Mouse (Mus musculus) heart, adult 2 months (tissue): ENCODE results near the gene Ctf2. TPM values are rescaled to one million over a fixed set of nuclear protein-coding genes. Genes with fewer than 3 reads are reported as not detected.

Source experiments
- DNase-seq, 2 experiments: peaks; one replicate each; pipeline ENCODE4 v3.0.0; 2021
- H3K27ac ChIP-seq: fragments of 200-600 bp; 2 replicates; pipeline ENCODE4 v1.8.1; 2022
- H3K27me3 ChIP-seq: fragments of 200-500 bp; 2 replicates; pipeline ENCODE4 v1.6.1; 2012; ENCODE audit warnings: mild to moderate bottlenecking, low read length, inconsistent platforms, mixed read lengths; ENCODE audit not compliant: control insufficient read depth, insufficient read depth
- H3K36me3 ChIP-seq: fragments of 200-500 bp; 2 replicates; pipeline ENCODE4 v1.6.1; 2012; ENCODE audit warnings: low read length, inconsistent platforms; ENCODE audit not compliant: control insufficient read depth, insufficient read depth
- H3K4me1 ChIP-seq: fragments of 200-500 bp; 2 replicates; pipeline ENCODE4 v1.6.1; 2011; ENCODE audit warnings: low read length; ENCODE audit not compliant: control insufficient read depth, insufficient read depth
- H3K4me3 ChIP-seq: fragments of 200-600 bp; 2 replicates; pipeline ENCODE4 v1.8.1; 2022
- H3K79me2 ChIP-seq: fragments of 200-500 bp; replicated peaks from 2 replicates; pipeline ENCODE4 v1.6.1; 2012; ENCODE audit warnings: mild to moderate bottlenecking, inconsistent platforms, low read length, moderate library complexity, mixed read lengths; ENCODE audit not compliant: control insufficient read depth, insufficient read depth
- H3K9ac ChIP-seq: fragments of 200-500 bp; 2 replicates; pipeline ENCODE4 v1.6.1; 2012; ENCODE audit warnings: low read depth, mild to moderate bottlenecking, control low read depth, inconsistent platforms, low read length, mixed read lengths
- CTCF ChIP-seq: fragments of 200-600 bp; IDR thresholded peaks from 2 replicates; pipeline ENCODE4 v1.8.1; 2022; ENCODE audit warnings: antibody characterized with exemption, mild to moderate bottlenecking, moderate library complexity
- EP300 ChIP-seq: fragments of 200-500 bp; IDR thresholded peaks from 2 replicates; pipeline ENCODE4 v1.6.1; 2011; ENCODE audit warnings: low read depth, low read length, control low read depth; ENCODE audit not compliant: insufficient read depth
- POLR2A ChIP-seq: fragments of 200-500 bp; IDR thresholded peaks from 2 replicates; pipeline ENCODE4 v1.6.1; 2011; ENCODE audit warnings: mild to moderate bottlenecking, low read depth, low read length, control low read depth; ENCODE audit not compliant: insufficient read depth
- WGBS: fragments of 180-500 bp; shearing (Covaris S2); methylation state at CpG from one replicate; pipeline ENCODE4 v1.1.7; 2018; 5-methylcytosine and 5-hydroxymethylcytosine counted together
- intact Hi-C: fragments of 180-260 bp; cut with DNase I; formaldehyde crosslinking; loops from one replicate; pipeline ENCODE4 v1.15.1; 2025
- polyA plus RNA-seq: library from polyadenylated mRNA; depleted of rRNA; stranded (reverse); fragments of >200 nt; gene quantifications from 2 replicates; pipeline ENCODE4 v1.2.3, GENCODE M21; 2012
- total RNA-seq, 2 experiments: library from RNA; stranded (reverse); gene quantifications; 2 replicates each; pipeline ENCODE4 v1.2.3; 2021

The Ctf2 gene
- total and polyA plus RNA-seq, 3 experiments: not detected

DNA sequence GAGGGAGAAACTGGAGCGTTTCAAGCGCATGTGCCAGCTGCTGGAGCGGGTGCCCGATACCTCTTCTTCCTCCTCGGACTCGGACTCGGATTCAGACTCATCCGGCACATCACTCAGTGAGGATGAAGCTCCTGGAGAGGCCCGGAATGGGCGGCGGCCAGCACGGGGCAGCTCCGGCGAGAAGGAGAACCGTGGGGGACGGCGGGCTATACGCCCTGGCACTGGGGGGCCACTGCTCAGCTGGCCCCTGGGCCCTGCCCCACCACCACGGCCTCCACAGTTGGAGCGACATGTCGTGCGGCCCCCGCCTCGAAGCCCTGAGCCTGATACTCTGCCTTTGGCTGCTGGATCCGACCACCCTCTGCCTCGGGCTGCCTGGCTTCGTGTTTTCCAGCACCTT is 20.1 kb upstream of the Ctf2 start:
- Histone ChIP-seq H3K27me3 (no peaks in the 10 kb centered on the region), H3K79me2 (no peaks in the 10 kb centered on the region), H3K4me1 (no peaks in the 10 kb centered on the region; the same call in 1 of the 2 replicates), H3K9ac (no peak overlapping the region), H3K27ac (no peak overlapping the region), H3K36me3 (no peaks in the 10 kb centered on the region), H3K4me3 (no peak overlapping the region)
- no peak for DNase-seq
- intact Hi-C loops: no loop called here
- WGBS: 96% methylated on average over 27 of the region's 27 CpGs
- TF ChIP-seq EP300 (no peak), POLR2A (no peak), CTCF (no peak)

GRCm38 (mm10) chr7:127751619-127752018 is 19.7 kb upstream of the Ctf2 start:
- TF ChIP-seq EP300: no peak
- TF ChIP-seq POLR2A: no peak
- TF ChIP-seq CTCF: no peak
- Histone ChIP-seq H3K27ac (no peak overlapping the region), H3K79me2 (no peaks in the 10 kb centered on the region), H3K36me3 (no peaks in the 10 kb centered on the region), H3K4me1 (no peaks in the 10 kb centered on the region; the same call in 1 of the 2 replicates), H3K27me3 (no peaks in the 10 kb centered on the region), H3K9ac (no peak overlapping the region), H3K4me3 (no peak overlapping the region)
- no peak for DNase-seq
- WGBS: 94% methylated on average over 5 of the region's 5 CpGs
- intact Hi-C loops: no loop called here

GRCm38 (mm10) chr7:127750131-127751127 is 18.5 kb upstream of the Ctf2 start:
- 88% methylated on average over 19 of the region's 19 CpGs for WGBS
- H3K27me3 ChIP-seq: no peaks in the 10 kb centered on the region
- no peaks in the 10 kb centered on the region for H3K36me3 ChIP-seq
- H3K4me1 ChIP-seq: no peaks in the 10 kb centered on the region
- no peak overlapping the region for H3K27ac ChIP-seq
- no peak overlapping the region for H3K9ac ChIP-seq
- no peak overlapping the region for H3K4me3 ChIP-seq
- no peak for DNase-seq
- no peaks in the 10 kb centered on the region for H3K79me2 ChIP-seq
- TF ChIP-seq CTCF (no peak), POLR2A (no peak), EP300 (no peak)
- intact Hi-C loops: no loop called here

DNA sequence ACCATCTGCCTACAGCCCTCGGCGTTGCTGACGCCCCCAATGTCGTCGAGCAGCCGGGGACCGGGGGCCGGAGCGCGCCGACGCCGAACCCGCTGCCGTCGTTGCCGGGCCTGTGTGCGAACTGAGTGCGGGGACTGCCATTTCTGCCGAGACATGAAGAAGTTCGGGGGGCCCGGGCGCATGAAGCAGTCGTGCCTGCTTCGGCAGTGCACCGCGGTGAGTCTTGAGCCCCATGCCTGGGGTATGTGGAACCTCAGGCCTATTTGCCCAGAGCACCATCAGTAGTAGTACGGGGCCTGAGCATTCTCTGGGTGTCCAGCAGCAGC is 16.2 kb upstream of the Ctf2 start:
- intact Hi-C loops: no loop called here
- no peak overlapping the region for H3K9ac ChIP-seq
- 91% methylated on average over 28 of the region's 28 CpGs for WGBS

DNA sequence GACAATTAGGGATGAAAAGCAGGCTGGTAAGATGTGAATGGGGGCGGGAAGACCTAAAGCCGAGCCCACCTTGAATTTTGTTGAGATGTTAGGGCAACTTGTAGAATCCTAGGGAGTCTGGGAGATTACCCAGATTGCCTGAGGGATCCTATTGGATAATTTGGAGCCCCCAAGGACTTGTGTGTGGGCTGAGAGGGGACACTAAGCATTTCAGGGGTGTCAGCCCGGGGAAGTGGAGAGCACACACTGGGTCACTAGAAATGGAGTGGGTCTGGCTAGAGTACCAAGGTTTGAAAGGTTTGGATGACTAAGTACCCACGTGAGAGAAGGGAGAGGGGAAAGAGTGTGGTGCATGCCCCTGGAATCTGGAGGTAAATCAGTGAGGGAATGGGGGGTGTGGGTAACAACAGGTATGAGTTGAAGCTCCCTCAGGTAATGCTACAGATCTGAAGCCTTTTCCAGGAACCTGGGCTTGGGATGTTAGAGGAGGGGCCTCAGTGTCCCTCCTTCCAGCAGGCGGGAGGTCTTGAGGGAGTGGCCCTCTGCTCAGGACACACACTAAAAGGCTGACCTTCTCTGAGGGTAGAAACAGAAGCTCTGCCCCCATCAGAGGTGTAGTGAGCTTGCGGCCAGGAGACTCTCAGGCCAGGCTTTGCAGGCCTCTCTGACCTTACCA is 15.7 kb upstream of the Ctf2 start:
- Histone ChIP-seq H3K36me3 (no peaks in the 10 kb centered on the region), H3K9ac (no peak overlapping the region), H3K27me3 (no peaks in the 10 kb centered on the region), H3K79me2 (no peaks in the 10 kb centered on the region), H3K4me1 (peaks cover 2% of the 10 kb centered on the region), H3K27ac (no peak overlapping the region), H3K4me3 (no peak overlapping the region)
- WGBS: 76% methylated on average over 6 of the region's 6 CpGs
- no peak for TF ChIP-seq CTCF
- no peak for TF ChIP-seq EP300
- no peak for TF ChIP-seq POLR2A
- no peak for DNase-seq
- intact Hi-C loops: loop anchor here (2.0 kb wide), 1 partner anchor 35 kb away; the partner anchor contains the start of gene Ctf1

More for the DNA sequence above, 16.2 kb upstream of the Ctf2 start:
- no peak for DNase-seq
- no peak overlapping the region for H3K27ac ChIP-seq
- peaks cover 2% of the 10 kb centered on the region for H3K4me1 ChIP-seq
- H3K36me3 ChIP-seq: no peaks in the 10 kb centered on the region
- H3K79me2 ChIP-seq: no peaks in the 10 kb centered on the region
- TF ChIP-seq POLR2A (no peak), CTCF (no peak), EP300 (no peak)
- H3K27me3 ChIP-seq: no peaks in the 10 kb centered on the region
- H3K4me3 ChIP-seq: no peak overlapping the region
